Mouse (Mus musculus) monocyte, adult 59 days (primary cell): ENCODE results near the gene Lrfn4. TPM values are rescaled to one million over a fixed set of nuclear protein-coding genes. Genes with fewer than 3 reads are reported as not detected.

ENCODE experiments used
- total RNA-seq, 2 experiments: library from RNA; stranded (reverse); gene quantifications; one replicate each; pipeline ENCODE4 v1.2.4; 2023

Lrfn4 gene
- under 1 TPM in 1 of 2 experiments, not detected in 1; 0.36 TPM for total RNA-seq

DNA sequence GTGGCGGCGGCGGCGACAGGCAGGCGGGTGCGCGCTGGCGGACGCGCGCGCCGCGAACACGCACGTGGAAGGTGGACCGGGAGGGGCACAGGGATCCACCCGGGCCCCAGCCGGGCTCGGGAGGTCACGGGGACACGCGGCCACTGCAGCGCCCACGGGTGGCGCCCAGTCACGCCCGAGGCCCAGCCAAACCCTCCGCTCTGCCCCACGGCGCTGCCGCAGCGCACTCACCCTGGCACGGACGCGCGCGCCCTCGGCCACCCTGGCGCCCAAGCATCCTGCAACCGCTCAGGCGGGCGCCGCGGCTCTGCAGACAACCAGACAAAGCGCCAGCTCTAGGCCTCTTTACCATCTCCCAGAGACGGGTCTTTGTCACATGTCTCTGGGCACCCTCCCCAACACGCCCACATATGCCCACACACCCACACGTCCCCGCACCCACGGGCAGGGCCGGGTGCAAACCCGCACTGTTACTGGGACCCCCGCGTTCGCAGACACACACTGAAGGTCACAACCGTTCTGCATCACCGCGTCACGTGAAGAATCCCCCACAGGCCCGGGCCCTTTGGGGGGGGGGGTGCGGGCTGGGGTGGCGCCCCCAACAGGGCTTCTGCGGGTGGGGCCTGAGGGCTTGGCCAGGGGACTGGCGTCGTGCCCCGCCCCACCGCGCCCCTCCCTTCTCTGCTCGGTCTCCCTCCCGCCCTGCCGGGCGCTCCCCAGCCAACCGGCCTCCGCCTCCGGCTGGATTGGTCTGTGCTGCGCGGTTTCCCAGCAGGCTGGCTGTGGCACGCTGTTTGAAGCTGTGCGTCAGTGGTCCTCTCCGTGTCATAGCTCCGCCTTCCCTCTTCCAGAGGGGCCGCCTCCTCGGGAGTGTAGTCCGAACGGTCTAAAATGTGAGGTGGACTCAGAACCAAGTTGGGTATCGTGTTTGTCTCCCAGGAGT is at the start of gene Lrfn4:
Lrfn4 (minus strand) TSS at position 517 of the 943 bp plus-strand sequence.

DNA sequence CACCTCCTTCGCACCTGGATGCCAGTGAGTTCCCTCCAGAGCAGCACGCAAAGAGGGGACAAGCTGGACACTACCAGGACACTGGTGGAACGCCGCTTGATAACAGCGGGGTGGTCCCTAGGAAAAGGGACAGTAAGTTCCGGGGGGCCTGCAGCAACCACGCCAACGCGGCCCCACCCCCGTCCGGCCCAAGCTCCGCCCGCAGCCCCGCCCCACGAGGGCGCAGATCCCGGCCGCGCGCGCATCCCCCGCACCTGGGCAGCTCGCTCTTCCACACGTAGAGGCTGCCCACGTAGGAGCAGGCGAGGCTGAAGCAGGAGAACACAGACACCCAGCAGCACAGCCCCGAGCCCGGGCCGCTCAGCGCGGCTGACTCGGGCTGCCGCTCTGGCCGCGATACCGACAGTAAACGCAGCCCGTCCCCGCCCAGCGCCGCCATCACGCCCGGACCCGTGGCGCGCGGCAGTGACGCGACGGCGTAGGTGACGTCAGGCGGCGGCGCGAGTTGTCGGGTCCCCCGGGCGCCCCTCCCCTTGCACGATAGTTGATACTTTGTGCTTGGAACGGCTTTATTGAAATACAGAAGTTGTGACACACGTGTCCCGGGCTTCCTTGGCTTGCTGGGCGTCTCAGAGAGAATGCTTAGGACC is 9.8 kb upstream of the Lrfn4 start, which contains the start of gene Rce1:
Rce1 (minus strand) TSS at position 463 of the 650 bp plus-strand sequence.

Other genes with a start within 250 kb of the Lrfn4 start
- 100 to 1,000 TPM; 128 to 130 TPM for gene Kdm2a, start 217.4 kb downstream of the Lrfn4 start, total RNA-seq
- gene Rhod, start 176.2 kb downstream of the Lrfn4 start, total RNA-seq: under 1 TPM in 1 of 2 experiments, not detected in 1; 0.42 TPM
- gene Syt12, start 138.2 kb downstream of the Lrfn4 start, total RNA-seq: not detected
- not detected for gene 2010003K11Rik, start 117.1 kb downstream of the Lrfn4 start, total RNA-seq
- 1 to 10 TPM; 1.4 to 2.1 TPM for gene Pcx, start 105.2 kb downstream of the Lrfn4 start, total RNA-seq
- 10 to 100 TPM; 24.0 to 28.5 TPM for gene Rce1, start 10.0 kb upstream of the Lrfn4 start, total RNA-seq
- not detected for gene Gm960, start 83.0 kb upstream of the Lrfn4 start, total RNA-seq
- under 1 TPM; 0.05 to 0.55 TPM for gene Sptbn2, start 95.5 kb upstream of the Lrfn4 start, total RNA-seq
- gene Rbm4b, start 140.8 kb upstream of the Lrfn4 start, total RNA-seq: 10 to 100 TPM in 1 of 2 experiments, 1 to 10 TPM in 1; 9.8 to 10.5 TPM
- 10 to 100 TPM; 53.6 to 54.3 TPM for gene Rbm4, start 178.2 kb upstream of the Lrfn4 start, total RNA-seq
- 10 to 100 TPM; 18.5 to 37.7 TPM for gene Gm21992, start 195.9 kb upstream of the Lrfn4 start, total RNA-seq
- 10 to 100 TPM; 43.4 to 61.4 TPM for gene Rbm14, start 196.0 kb upstream of the Lrfn4 start, total RNA-seq
- 10 to 100 TPM; 30.3 to 37.9 TPM for gene Ccs, start 223.7 kb upstream of the Lrfn4 start, total RNA-seq
- gene Ccdc87, start 223.7 kb upstream of the Lrfn4 start, total RNA-seq: not detected
- 10 to 100 TPM; 15.4 to 24.4 TPM for gene Ctsf, start 239.5 kb upstream of the Lrfn4 start, total RNA-seq